Mouse (Mus musculus) kidney, postnatal 0 days (tissue): ENCODE measurements around the gene Tenm4. TPM values are rescaled to one million over a fixed set of nuclear protein-coding genes. Genes with fewer than 3 reads are reported as not detected.
"Not testable (repeated sequence)": the region's sequence is repeated elsewhere in the genome, so short reads cannot be mapped to it uniquely, and the experiment has no call there.

Experiments used
- ATAC-seq: fragments of 200-750 bp; cut with Nextera tagmentation; replicated peaks from 2 replicates; pipeline ENCODE4 v1.8.0; 2017; ENCODE audit warnings: low read depth, moderate number of reproducible peaks, moderate TSS enrichment, moderate library complexity; ENCODE audit not compliant: low FRiP score
- DNase-seq: peaks from one replicate; pipeline ENCODE4 v3.0.0-alpha.2; 2016; ENCODE audit warnings: low spot score
- H3K27ac ChIP-seq: fragments of 300-500 bp; sonication (generic); 2 replicates; pipeline ENCODE4 v1.5.1; 2014; ENCODE audit warnings: mild to moderate bottlenecking
- H3K27me3 ChIP-seq: fragments of 300-500 bp; sonication (generic); 2 replicates; pipeline ENCODE4 v1.6.1; 2014; ENCODE audit warnings: low read length, mixed read lengths; ENCODE audit not compliant: insufficient read depth
- H3K36me3 ChIP-seq: fragments of 300-500 bp; sonication (generic); 2 replicates; pipeline ENCODE4 v1.6.1; 2014; ENCODE audit warnings: low read length, mixed read lengths; ENCODE audit not compliant: insufficient read depth
- H3K4me1 ChIP-seq: fragments of 300-500 bp; sonication (generic); replicated peaks from 2 replicates; pipeline ENCODE4 v1.6.1; 2014; ENCODE audit warnings: antibody characterized with exemption, low read length, mixed read lengths; ENCODE audit not compliant: insufficient read depth
- H3K4me2 ChIP-seq: fragments of 300-500 bp; sonication (generic); 2 replicates; pipeline ENCODE4 v1.6.1; 2014; ENCODE audit warnings: mild to moderate bottlenecking, low read length, moderate library complexity, mixed read lengths
- H3K4me3 ChIP-seq: fragments of 300-500 bp; sonication (generic); replicated peaks from 2 replicates; pipeline ENCODE4 v1.5.1; 2014; ENCODE audit warnings: low read depth, low read length
- H3K9ac ChIP-seq: fragments of 300-500 bp; sonication (generic); 2 replicates; pipeline ENCODE4 v1.6.1; 2014; ENCODE audit warnings: low read depth, low read length
- H3K9me3 ChIP-seq: fragments of 300-500 bp; sonication (generic); replicated peaks from 2 replicates; pipeline ENCODE4 v1.6.1; 2016; ENCODE audit warnings: low read length, inconsistent platforms, mixed read lengths
- CTCF ChIP-seq: IDR thresholded peaks from 2 replicates; pipeline ENCODE4 v1.5.1; 2016; ENCODE audit warnings: antibody characterized with exemption, low read depth, mild to moderate bottlenecking, moderate library complexity
- WGBS: fragments of 180-500 bp; shearing (Covaris S2); extraction: QIAGEN DNeasy Blood & Tissue Kit; methylation state at CpG from one replicate; pipeline ENCODE4 v1.1.7; 2014; 5-methylcytosine and 5-hydroxymethylcytosine counted together
- microRNA counts: library from miRNA; unstranded; fragments of <30 nt; microRNA quantifications from one replicate; lab custom pipeline; 2015
- microRNA-seq: library from miRNA; unstranded; fragments of <30 nt; microRNA quantifications from one replicate; pipeline ENCODE4, GENCODE M21; 2016
- polyA plus RNA-seq: library from polyadenylated mRNA; unstranded; fragments of >200 nt; fragmentation: Nextera tagmentation; extraction: Ambion mirVana; gene quantifications from 2 replicates; pipeline ENCODE4 v1.2.1, GENCODE M21; 2015

Tenm4 gene
- polyA plus RNA-seq, 1 experiment from 2014 or later, result 22.6 TPM

DNA sequence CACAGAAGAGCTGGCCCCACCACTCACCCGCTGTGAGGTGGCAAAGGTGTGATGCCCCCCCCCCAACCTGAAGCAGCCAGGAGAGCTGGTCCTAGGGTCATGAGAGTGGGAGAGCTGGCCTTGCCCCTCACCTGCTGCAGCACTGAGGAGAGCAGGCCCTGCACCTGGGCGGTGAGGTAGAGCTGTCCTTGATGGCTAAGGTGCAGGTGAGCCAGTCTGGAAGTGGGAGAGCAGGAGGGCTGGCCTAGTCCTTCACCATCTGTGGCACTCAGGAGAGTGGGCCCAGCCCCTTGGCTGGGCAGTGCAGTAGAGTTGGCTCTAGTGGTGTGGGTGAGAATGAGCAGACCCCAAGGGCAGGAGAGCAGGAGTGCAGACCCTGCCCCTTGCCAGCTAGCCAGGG, 751.9 kb downstream of the Tenm4 start:
- Histone ChIP-seq H3K4me1 (no peaks in the 10 kb centered on the region), H3K27ac (no peak overlapping the region), H3K27me3 (no peaks in the 10 kb centered on the region), H3K4me2 (no peak overlapping the region), H3K36me3 (no peaks in the 10 kb centered on the region), H3K9me3 (no peaks in the 10 kb centered on the region), H3K9ac (no peak overlapping the region), H3K4me3 (no peak overlapping the region)
- ATAC-seq, result no peak
- 89% methylated on average over 2 of the region's 2 CpGs for WGBS
- DNase-seq, result no peak
- no peak for TF ChIP-seq CTCF

DNA sequence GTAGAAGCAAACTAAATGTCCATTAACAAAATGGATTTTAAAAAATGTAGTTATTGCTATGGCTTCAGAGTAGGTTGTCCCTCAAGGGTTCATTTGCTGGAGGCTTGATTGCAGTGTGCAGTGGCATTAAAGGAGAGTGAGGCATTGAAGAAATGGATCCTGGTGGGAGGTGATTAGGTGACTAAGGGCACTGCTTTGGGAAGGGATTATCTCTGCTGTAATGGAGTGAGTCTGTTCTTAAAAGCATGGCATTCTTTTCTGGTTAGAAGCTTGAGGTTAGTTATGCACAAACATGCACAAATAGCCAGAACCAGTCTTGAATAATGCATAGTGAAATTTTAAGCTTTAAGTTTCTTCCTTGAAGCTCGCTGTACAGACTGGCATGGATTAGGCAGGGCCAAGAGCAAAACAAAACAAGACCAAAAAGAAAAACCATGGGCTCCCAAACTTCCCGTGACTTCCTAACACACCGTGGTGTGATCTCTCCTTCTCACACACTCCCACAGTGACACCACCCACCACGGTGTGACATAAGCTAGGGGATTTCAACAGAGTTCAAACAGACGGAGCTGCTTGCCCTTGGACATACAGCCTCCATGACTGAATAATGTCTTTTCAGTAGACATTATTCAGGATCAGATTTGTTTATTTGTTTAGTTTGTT, 772.8 kb downstream of the Tenm4 start:
- DNase-seq, result no peak
- H3K36me3 ChIP-seq, result no peaks in the 10 kb centered on the region
- no peak overlapping the region for H3K4me3 ChIP-seq
- no peaks in the 10 kb centered on the region for H3K27me3 ChIP-seq
- H3K4me2 ChIP-seq, result no peak overlapping the region
- H3K27ac ChIP-seq, result no peak overlapping the region
- no peaks in the 10 kb centered on the region for H3K4me1 ChIP-seq
- WGBS, result 68% methylated on average over 5 of the region's 5 CpGs
- H3K9me3 ChIP-seq, result no peaks in the 10 kb centered on the region
- ATAC-seq, result no peak
- no peak for TF ChIP-seq CTCF
- H3K9ac ChIP-seq, result no peak overlapping the region

DNA sequence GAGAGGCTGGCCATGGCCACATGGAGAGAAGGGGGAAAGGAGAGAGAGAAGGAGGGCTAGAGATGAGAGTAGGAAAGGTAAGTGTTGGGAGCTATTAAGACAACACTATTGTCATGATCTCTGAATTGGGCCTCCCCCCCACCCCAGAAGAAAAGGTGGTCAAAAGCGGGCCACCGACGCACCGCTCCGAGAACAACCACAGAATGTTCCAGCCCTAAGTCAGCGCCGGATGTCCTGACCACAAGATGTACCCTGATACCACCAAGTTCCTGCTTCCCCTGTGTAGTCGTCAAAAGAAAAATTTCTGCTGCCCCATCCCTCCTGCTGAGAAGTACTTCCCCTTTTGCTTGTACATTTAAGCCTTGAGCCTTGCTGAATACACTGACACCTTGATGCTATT, 775.5 kb downstream of the Tenm4 start:
- H3K27ac ChIP-seq, H3K9ac ChIP-seq, H3K4me3 ChIP-seq, H3K4me2 ChIP-seq, H3K27me3 ChIP-seq, H3K4me1 ChIP-seq, H3K36me3 ChIP-seq, ATAC-seq, H3K9me3 ChIP-seq, DNase-seq: not testable (repeated sequence)
- 95% methylated on average over 8 of the region's 8 CpGs for WGBS

DNA sequence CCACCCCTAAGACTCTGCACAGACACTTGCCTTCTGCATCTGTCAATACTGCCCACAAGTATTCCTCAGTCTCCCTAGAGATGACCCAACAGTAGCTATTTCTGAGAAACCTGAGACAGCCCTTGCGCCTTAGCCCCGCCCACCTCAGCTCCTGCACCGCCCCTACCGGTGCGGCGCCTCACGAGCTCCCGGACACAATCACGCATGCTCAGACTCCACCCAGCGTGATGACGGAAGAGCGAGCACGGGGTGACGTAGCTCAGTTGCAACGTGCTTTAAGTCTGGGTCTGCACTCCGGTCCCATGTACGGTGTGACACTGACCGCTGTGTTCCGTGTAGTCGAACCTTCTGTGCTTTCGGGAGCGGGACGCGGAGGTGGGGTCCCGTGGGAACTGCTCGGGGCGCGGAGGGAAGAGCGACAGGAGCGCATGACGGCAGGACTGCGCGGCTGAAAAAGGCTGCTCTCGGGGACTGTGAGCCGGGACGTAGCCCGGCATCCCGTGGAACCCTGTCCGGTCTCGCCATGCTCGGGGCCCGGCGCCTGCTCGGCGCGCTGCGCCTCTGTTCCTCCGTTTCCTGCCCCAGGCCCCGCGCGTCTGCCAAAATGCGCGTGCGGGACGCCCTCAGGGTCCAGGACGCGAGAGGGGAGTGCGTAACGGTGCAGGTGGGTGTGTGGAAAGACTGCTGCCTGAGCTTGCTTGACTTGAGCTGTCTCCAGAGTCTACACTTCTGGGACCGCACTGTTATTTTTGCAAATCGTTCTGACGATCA, 780.4 kb downstream of the Tenm4 start, which contains the start of gene Nars2:
Gene Nars2, plus strand, starts transcription at position 225 of the 771 bp plus-strand sequence.
- H3K36me3 ChIP-seq, result no peaks in the 10 kb centered on the region
- TF ChIP-seq CTCF, result peak; percentile 62
- no peaks in the 10 kb centered on the region for H3K27me3 ChIP-seq
- under 1% methylated on average over 62 of the region's 62 CpGs for WGBS
- peak within 1 kb of the TSS; percentile 75 for H3K4me3 ChIP-seq
- peak within 1 kb of the TSS; percentile 95 for H3K4me2 ChIP-seq
- H3K9me3 ChIP-seq, result no peaks in the 10 kb centered on the region
- H3K4me1 ChIP-seq, result 0 out of 2 replicates have a peak, but pooled peaks cover 4% of the 10 kb centered on the region
- peak within 1 kb of the TSS; percentile 82 for H3K9ac ChIP-seq
- DNase-seq, result peak; percentile 97
- peak within 1 kb of the TSS; percentile 87 for H3K27ac ChIP-seq
- ATAC-seq, result peak; percentile 99

DNA sequence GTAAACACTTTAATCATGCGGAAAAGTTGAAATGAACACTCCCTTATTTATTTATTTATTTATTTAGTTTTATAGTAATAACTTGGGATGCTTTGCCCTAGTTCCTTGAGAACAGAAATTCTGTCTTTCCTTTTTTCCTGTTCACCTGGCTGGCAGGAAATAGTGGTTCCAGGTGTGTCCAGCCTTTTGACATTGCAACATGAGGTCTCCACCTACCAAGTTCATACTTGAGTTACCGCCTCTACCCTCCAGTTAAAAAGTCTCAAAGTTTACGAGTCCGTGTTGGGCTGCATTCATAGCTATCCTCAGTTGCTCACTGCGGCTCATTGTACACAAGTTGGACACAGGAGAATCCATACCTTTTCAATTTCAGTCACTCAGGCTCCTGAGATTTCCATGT, 781.0 kb downstream of the Tenm4 start:
- Histone ChIP-seq H3K36me3 (peaks cover 1% of the 10 kb centered on the region; the same call in 1 of the 2 replicates), H3K9me3 (no peaks in the 10 kb centered on the region), H3K27ac (no peak overlapping the region; the same call in 1 of the 2 replicates), H3K27me3 (no peaks in the 10 kb centered on the region), H3K4me3 (peak overlapping the region; percentile 75), H3K4me2 (peak overlapping the region; percentile 95), H3K9ac (peak overlapping the region; percentile 82), H3K4me1 (0 out of 2 replicates have a peak, but pooled peaks cover 4% of the 10 kb centered on the region)
- 21% methylated on average over 5 of the region's 5 CpGs for WGBS
- DNase-seq, result no peak
- ATAC-seq, result no peak
- no peak for TF ChIP-seq CTCF

DNA sequence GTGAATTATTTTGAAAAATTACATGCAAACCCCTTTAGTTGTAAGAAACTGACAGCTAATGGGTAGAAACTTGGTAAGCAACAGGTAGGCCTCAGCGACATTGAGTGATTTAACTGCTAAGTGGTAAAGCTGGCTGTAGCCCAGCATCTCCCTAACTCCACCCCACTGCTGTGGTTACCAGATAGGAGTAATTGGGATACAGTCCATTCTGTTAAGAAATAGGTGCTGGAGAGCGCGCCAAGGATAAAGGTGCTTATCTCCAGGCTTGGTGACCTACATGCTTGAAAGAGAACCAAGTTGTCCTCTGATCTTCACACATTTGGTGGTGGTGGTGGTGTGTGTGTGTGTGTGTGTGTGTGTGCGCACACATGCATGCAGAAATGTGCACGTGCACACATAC, 788.1 kb downstream of the Tenm4 start:
- 93% methylated on average over 5 of the region's 5 CpGs for WGBS
- H3K4me1 ChIP-seq, result no peaks in the 10 kb centered on the region
- ATAC-seq (no peak), DNase-seq (no peak)
- peaks cover 21% of the 10 kb centered on the region for H3K36me3 ChIP-seq
- no peak overlapping the region for H3K4me2 ChIP-seq
- TF ChIP-seq CTCF, result no peak
- H3K27ac ChIP-seq, result no peak overlapping the region
- H3K9ac ChIP-seq, result no peak overlapping the region
- no peak overlapping the region for H3K4me3 ChIP-seq
- no peaks in the 10 kb centered on the region for H3K9me3 ChIP-seq
- no peaks in the 10 kb centered on the region for H3K27me3 ChIP-seq

MicroRNAs within 50 kb of the gene (microRNA counts, 519-probe panel; counts per million panel counts)
- microRNA mmu-miR-708 (lab: Ali Mortazavi, UCI), result 3,829 counts per million, percentile 74 among the panel's probes with 10 or more counts

Small RNA genes within 50 kb of the gene (microRNA-seq; reads per million reads assigned to microRNA genes)
- gene Mir6394 (not detected), gene Mir708 (2,120 reads per million, percentile 85 among the genes with 10 or more reads in this experiment)
